In genomic region chr15:89379429-89379828, GRCm38 (mm10) we compare ENCODE assay signal across 8 mouse cellular contexts. TPM values are rescaled to one million over a fixed set of nuclear protein-coding genes. Genes with fewer than 3 reads are reported as not detected.
DNase-seq lines count a peak whose midpoint lies in the region; ATAC-seq and TF ChIP-seq lines count a peak whose summit lies in the region.

No protein-coding gene starts in this region.

- no peaks in the 10 kb centered on the region for H3K36me3 ChIP-seq in kidney, embryonic 16.5 days (ENCODE audit: insufficient read depth, low read length)
- H3K36me3 ChIP-seq in heart, embryonic 12.5 days, result no peaks in the 10 kb centered on the region
- no peaks in the 10 kb centered on the region for H3K36me3 ChIP-seq in limb, embryonic 14.5 days (ENCODE audit: control insufficient read depth, insufficient read depth, low read length)
- no peaks in the 10 kb centered on the region for H3K36me3 ChIP-seq in neural tube, embryonic 14.5 days (ENCODE audit: control insufficient read depth, insufficient read depth, low read length)

- peak overlapping the region; percentile 82 for H3K4me2 ChIP-seq in kidney, embryonic 16.5 days (replicated peaks; ENCODE audit: low read depth, low read length)
- H3K4me2 ChIP-seq in heart, embryonic 12.5 days, result peak overlapping the region; percentile 92
- H3K4me2 ChIP-seq in limb, embryonic 14.5 days (replicated peaks; ENCODE audit: low read depth, low read length, severe bottlenecking), result peak overlapping the region; percentile 67
- H3K4me2 ChIP-seq in neural tube, embryonic 14.5 days (ENCODE audit: low read depth, low read length), result peak overlapping the region; percentile 55

- no peak overlapping the region; the same call in 1 of the 2 replicates for H3K9ac ChIP-seq in kidney, embryonic 16.5 days (replicated peaks; ENCODE audit: low read length)
- H3K9ac ChIP-seq in heart, embryonic 12.5 days, result 0 out of 2 replicates have a peak overlapping the region, but pooled peaks have one; percentile 45
- peak overlapping the region; percentile 48; the same call in 1 of the 2 replicates for H3K9ac ChIP-seq in limb, embryonic 14.5 days (ENCODE audit: low read depth, low read length, severe bottlenecking)
- H3K9ac ChIP-seq in neural tube, embryonic 14.5 days (replicated peaks; ENCODE audit: low read depth, low read length), result no peak overlapping the region

- no peak for TF ChIP-seq POLR2A in limb, embryonic 14.5 days (IDR thresholded peaks at IDR 0.05; ENCODE audit: borderline replicate concordance, extremely low read depth, insufficient read depth, insufficient read length)

- ATAC-seq in kidney, embryonic 16.5 days (ENCODE audit: low FRiP score, low TSS enrichment), result no peak
- 0 out of 2 replicates have a peak, but pooled peaks have one; percentile 12 for ATAC-seq in heart, embryonic 12.5 days (ENCODE audit: insufficient number of reproducible peaks, low FRiP score)
- no peak for ATAC-seq in limb, embryonic 14.5 days (ENCODE audit: low FRiP score, low read depth)
- no peak for ATAC-seq in neural tube, embryonic 14.5 days (ENCODE audit: low read depth)

- H3K4me3 ChIP-seq in kidney, embryonic 16.5 days (ENCODE audit: low read length), result peak overlapping the region; percentile 49
- peak overlapping the region; percentile 53 for H3K4me3 ChIP-seq in heart, embryonic 12.5 days
- H3K4me3 ChIP-seq in limb, embryonic 14.5 days (replicated peaks; ENCODE audit: low read length), result peak overlapping the region; percentile 35
- H3K4me3 ChIP-seq in neural tube, embryonic 14.5 days (ENCODE audit: low read depth, low read length), result peak overlapping the region; percentile 23; the same call in 1 of the 2 replicates

- H3K27ac ChIP-seq in kidney, embryonic 16.5 days (ENCODE audit: low read length), result no peak overlapping the region
- no peak overlapping the region for H3K27ac ChIP-seq in heart, embryonic 12.5 days (ENCODE audit: poor library complexity, severe bottlenecking)
- no peak overlapping the region for H3K27ac ChIP-seq in limb, embryonic 14.5 days (replicated peaks; ENCODE audit: low read depth, low read length)
- no peak overlapping the region for H3K27ac ChIP-seq in neural tube, embryonic 14.5 days (ENCODE audit: low read depth, low read length)

- peaks cover 48% of the 10 kb centered on the region for H3K27me3 ChIP-seq in kidney, embryonic 16.5 days (ENCODE audit: insufficient read depth, low read length)
- peaks cover 54% of the 10 kb centered on the region for H3K27me3 ChIP-seq in heart, embryonic 12.5 days (replicated peaks)
- peaks cover 51% of the 10 kb centered on the region for H3K27me3 ChIP-seq in limb, embryonic 14.5 days (ENCODE audit: control insufficient read depth, insufficient read depth, low read length)
- peaks cover 26% of the 10 kb centered on the region for H3K27me3 ChIP-seq in neural tube, embryonic 14.5 days (ENCODE audit: control insufficient read depth, insufficient read depth, low read length)

- H3K4me1 ChIP-seq in kidney, embryonic 16.5 days (ENCODE audit: insufficient read depth, low read length), result peaks cover 17% of the 10 kb centered on the region
- H3K4me1 ChIP-seq in heart, embryonic 12.5 days (replicated peaks), result peaks cover 26% of the 10 kb centered on the region
- peaks cover 14% of the 10 kb centered on the region for H3K4me1 ChIP-seq in limb, embryonic 14.5 days (ENCODE audit: control insufficient read depth, insufficient read depth, low read length)
- H3K4me1 ChIP-seq in neural tube, embryonic 14.5 days (ENCODE audit: control insufficient read depth, insufficient read depth, low read length), result peaks cover 10% of the 10 kb centered on the region; the same call in 1 of the 2 replicates

- DNase-seq in kidney, adult 8-10 months, result no peak
- peak; percentile 61 for DNase-seq in cerebellum, adult 8-10 months
- no peak for DNase-seq in limb, embryonic 14.5 days (ENCODE audit: low spot score)
- no peak for DNase-seq in right cerebral cortex, postnatal 36 days (ENCODE audit: low spot score in 2 of 2)
- DNase-seq in ovary, postnatal 36 days (ENCODE audit: low spot score), result no peak

- no peaks in the 10 kb centered on the region for H3K9me3 ChIP-seq in kidney, embryonic 16.5 days (ENCODE audit: low read length)
- H3K9me3 ChIP-seq in heart, embryonic 12.5 days (replicated peaks), result no peaks in the 10 kb centered on the region
- H3K9me3 ChIP-seq in limb, embryonic 14.5 days (ENCODE audit: control insufficient read depth, low read length), result no peaks in the 10 kb centered on the region
- no peaks in the 10 kb centered on the region for H3K9me3 ChIP-seq in neural tube, embryonic 14.5 days (ENCODE audit: control insufficient read depth, low read length)

- 8% methylated on average over 10 of the region's 10 CpGs for WGBS in kidney, embryonic 16.5 days
- 13% methylated on average over 10 of the region's 10 CpGs for WGBS in heart, embryonic 12.5 days
- WGBS in limb, embryonic 14.5 days, result 10% methylated on average over 10 of the region's 10 CpGs
- WGBS in neural tube, embryonic 14.5 days, result 4% methylated on average over 10 of the region's 10 CpGs

RNA-seq across cellular contexts. Expression of gene Odf3b, which starts 0.3 kb away (rescaled TPM):
- polyA plus RNA-seq in kidney, embryonic 16.5 days (2015; fragmentation: Nextera tagmentation; extraction: Ambion mirVana), result 1.1 and 1.6 TPM in 2 replicates
- polyA plus RNA-seq in heart, embryonic 12.5 days (2016; fragmentation: Nextera tagmentation; extraction: Ambion mirVana), result 0.27 and 0.44 TPM in 2 replicates
- polyA plus RNA-seq in limb, embryonic 14.5 days (2012; rRNA removed), result 0.24 and 0.62 TPM in 2 replicates
- 0.67 and 0.72 TPM in 2 replicates for polyA plus RNA-seq in limb, embryonic 14.5 days (2014; fragmentation: Nextera tagmentation; extraction: Ambion mirVana)
- 1.3 TPM in 2 replicates for polyA plus RNA-seq in neural tube, embryonic 14.5 days (2014; fragmentation: Nextera tagmentation; extraction: Ambion mirVana)

RNA-seq across cellular contexts. Expression of gene Tymp, which starts 2.6 kb away (rescaled TPM):
- polyA plus RNA-seq in kidney, embryonic 16.5 days (2015; fragmentation: Nextera tagmentation; extraction: Ambion mirVana), result 0.94 and 1.9 TPM in 2 replicates
- 1.3 and 1.6 TPM in 2 replicates for polyA plus RNA-seq in heart, embryonic 12.5 days (2016; fragmentation: Nextera tagmentation; extraction: Ambion mirVana)
- polyA plus RNA-seq in limb, embryonic 14.5 days (2012; rRNA removed), result 2.0 and 3.3 TPM in 2 replicates
- polyA plus RNA-seq in limb, embryonic 14.5 days (2014; fragmentation: Nextera tagmentation; extraction: Ambion mirVana), result 1.3 and 1.6 TPM in 2 replicates
- 3.5 and 3.7 TPM in 2 replicates for polyA plus RNA-seq in neural tube, embryonic 14.5 days (2014; fragmentation: Nextera tagmentation; extraction: Ambion mirVana)

RNA-seq across cellular contexts. Expression of gene Klhdc7b, which starts 5.3 kb away (rescaled TPM):
- 0.04 TPM in 1 of 2 replicates, not detected in the other for polyA plus RNA-seq in kidney, embryonic 16.5 days (2015; fragmentation: Nextera tagmentation; extraction: Ambion mirVana)
- 0.09 TPM in 1 of 2 replicates, not detected in the other for polyA plus RNA-seq in heart, embryonic 12.5 days (2016; fragmentation: Nextera tagmentation; extraction: Ambion mirVana)
- 0.03 TPM in 1 of 2 replicates, not detected in the other for polyA plus RNA-seq in limb, embryonic 14.5 days (2012; rRNA removed)
- polyA plus RNA-seq in limb, embryonic 14.5 days (2014; fragmentation: Nextera tagmentation; extraction: Ambion mirVana), result not detected in 2 replicates
- polyA plus RNA-seq in neural tube, embryonic 14.5 days (2014; fragmentation: Nextera tagmentation; extraction: Ambion mirVana), result 0.07 TPM in 1 of 2 replicates, not detected in the other

RNA-seq across cellular contexts. Expression of gene Sco2, which starts 5.8 kb away (rescaled TPM):
- 9.7 and 11.8 TPM in 2 replicates for polyA plus RNA-seq in kidney, embryonic 16.5 days (2015; fragmentation: Nextera tagmentation; extraction: Ambion mirVana)
- polyA plus RNA-seq in heart, embryonic 12.5 days (2016; fragmentation: Nextera tagmentation; extraction: Ambion mirVana), result 5.6 TPM in 2 replicates
- polyA plus RNA-seq in limb, embryonic 14.5 days (2012; rRNA removed), result 19.8 and 27.2 TPM in 2 replicates
- polyA plus RNA-seq in limb, embryonic 14.5 days (2014; fragmentation: Nextera tagmentation; extraction: Ambion mirVana), result 7.5 and 10.3 TPM in 2 replicates
- 20.0 and 24.3 TPM in 2 replicates for polyA plus RNA-seq in neural tube, embryonic 14.5 days (2014; fragmentation: Nextera tagmentation; extraction: Ambion mirVana)

RNA-seq across cellular contexts. Expression of gene Ncaph2, which starts 23.9 kb away (rescaled TPM):
- 165 and 175 TPM in 2 replicates for polyA plus RNA-seq in kidney, embryonic 16.5 days (2015; fragmentation: Nextera tagmentation; extraction: Ambion mirVana)
- polyA plus RNA-seq in heart, embryonic 12.5 days (2016; fragmentation: Nextera tagmentation; extraction: Ambion mirVana), result 112 and 116 TPM in 2 replicates
- 153 and 209 TPM in 2 replicates for polyA plus RNA-seq in limb, embryonic 14.5 days (2012; rRNA removed)
- 145 and 160 TPM in 2 replicates for polyA plus RNA-seq in limb, embryonic 14.5 days (2014; fragmentation: Nextera tagmentation; extraction: Ambion mirVana)
- polyA plus RNA-seq in neural tube, embryonic 14.5 days (2014; fragmentation: Nextera tagmentation; extraction: Ambion mirVana), result 89.5 and 90.2 TPM in 2 replicates

Comparison
In these comparisons a context has a peak if more than half of its experiments do, and no peak if none do; other contexts are left out.
1. H3K9ac ChIP-seq: peak in heart, embryonic 12.5 days (single experiment) and limb, embryonic 14.5 days (single experiment); none in kidney, embryonic 16.5 days (single experiment) and neural tube, embryonic 14.5 days (single experiment).
2. Peak in every context shown above with its lines, with median percentiles within 50 percentile points of each other: H3K4me2 ChIP-seq and H3K4me3 ChIP-seq.